Mouse (Mus musculus): ENCODE measurements around the gene Rnaseh1.

Gene Rnaseh1

GRCm38 (mm10) chr12:28649141-28650110 lies at the start of gene Rnaseh1:
Rnaseh1 (plus strand) TSS chr12:28649602.
- DNase-seq (ENCODE audit: low spot score in 2 of 2), result peak; percentile 88 to 90

- DNase-seq (ENCODE audit: low spot score in 2 of 2), result no peak
Measured at GRCm38 (mm10) chr12:28602259-28602658, 47.1 kb upstream of the Rnaseh1 start.

- no peak for DNase-seq (ENCODE audit: low spot score in 2 of 2)
Measured at GRCm38 (mm10) chr12:28603494-28603893, 45.9 kb upstream of the Rnaseh1 start.

- DNase-seq (ENCODE audit: low spot score in 2 of 2), result no peak
Measured at GRCm38 (mm10) chr12:28607546-28608305, 41.7 kb upstream of the Rnaseh1 start.

GRCm38 (mm10) chr12:28612391-28612790 lies 37.0 kb upstream of the Rnaseh1 start:
- no peak for DNase-seq (ENCODE audit: low spot score in 2 of 2)

GRCm38 (mm10) chr12:28614401-28614800 lies 35.0 kb upstream of the Rnaseh1 start:
- no peak for DNase-seq (ENCODE audit: low spot score in 2 of 2)

- DNase-seq (ENCODE audit: low spot score in 2 of 2), result no peak
Measured at GRCm38 (mm10) chr12:28617297-28617696, 32.1 kb upstream of the Rnaseh1 start.

- DNase-seq (ENCODE audit: low spot score in 2 of 2), result no peak
Measured at GRCm38 (mm10) chr12:28621451-28622166, 27.8 kb upstream of the Rnaseh1 start.

- no peak for DNase-seq (ENCODE audit: low spot score in 2 of 2)
Measured at GRCm38 (mm10) chr12:28622167-28622532, 27.3 kb upstream of the Rnaseh1 start.

- DNase-seq (ENCODE audit: low spot score in 2 of 2), result no peak
Measured at GRCm38 (mm10) chr12:28622641-28623040, 26.8 kb upstream of the Rnaseh1 start.

GRCm38 (mm10) chr12:28623195-28623594 lies 26.2 kb upstream of the Rnaseh1 start, which contains the start of gene Colec11:
Colec11 (minus strand) TSS chr12:28623377.
- no peak for DNase-seq (ENCODE audit: low spot score in 2 of 2)

- no peak for DNase-seq (ENCODE audit: low spot score in 2 of 2)
Measured at GRCm38 (mm10) chr12:28624251-28624650, 25.2 kb upstream of the Rnaseh1 start.

- no peak for DNase-seq (ENCODE audit: low spot score in 2 of 2)
Measured at GRCm38 (mm10) chr12:28625407-28625806, 24.0 kb upstream of the Rnaseh1 start.

GRCm38 (mm10) chr12:28627092-28627491 lies 22.3 kb upstream of the Rnaseh1 start:
- DNase-seq (ENCODE audit: low spot score in 2 of 2), result no peak

GRCm38 (mm10) chr12:28628436-28628835 lies 21.0 kb upstream of the Rnaseh1 start:
- DNase-seq (ENCODE audit: low spot score in 2 of 2), result no peak

- DNase-seq (ENCODE audit: low spot score in 2 of 2), result no peak
Measured at GRCm38 (mm10) chr12:28635058-28635534, 14.3 kb upstream of the Rnaseh1 start.

- peak; percentile 92 to 93 for DNase-seq (ENCODE audit: low spot score in 2 of 2)
Measured at GRCm38 (mm10) chr12:28635535-28636476, 13.6 kb upstream of the Rnaseh1 start, which contains the start of gene Rps7. Rps7 (minus strand) TSS chr12:28635953.

GRCm38 (mm10) chr12:28636543-28636942 lies 12.9 kb upstream of the Rnaseh1 start:
- DNase-seq (ENCODE audit: low spot score in 2 of 2), result no peak

GRCm38 (mm10) chr12:28638778-28639177 lies 10.6 kb upstream of the Rnaseh1 start:
- no peak for DNase-seq (ENCODE audit: low spot score in 2 of 2)

- DNase-seq (ENCODE audit: low spot score in 2 of 2), result no peak
Measured at GRCm38 (mm10) chr12:28662628-28663027, 13.2 kb downstream of the Rnaseh1 start.

Measured in urinary bladder, postnatal 36 days (tissue).